Mouse (Mus musculus): ENCODE data around the gene Plscr3.

- TF ChIP-seq CTCF (IDR thresholded peaks at IDR 0.05; ENCODE audit: borderline replicate concordance, insufficient read depth, low read depth, low read length): no peak
- TF ChIP-seq POLR2A (IDR thresholded peaks at IDR 0.05; ENCODE audit: borderline replicate concordance, insufficient read depth, low read length): no peak
Measured at GRCm38 (mm10) chr11:69864138-69864860, 18.1 kb downstream of the Plscr3 start.

Data from cerebellum, adult 2 months (tissue).